Mouse (Mus musculus) liver, adult 2 months (tissue): Measurements from ENCODE around the gene Dxo. TPM values are rescaled to one million over a fixed set of nuclear protein-coding genes. Genes with fewer than 3 reads are reported as not detected.
A peak's percentile ranks its signal among the peaks of the same experiment; 100 is the strongest.
"Not testable (repeated sequence)": the region's sequence is repeated elsewhere in the genome, so short reads cannot be mapped to it uniquely, and the experiment has no call there.

Experiments used
- DNase-seq: peaks from one replicate; pipeline ENCODE4 v3.0.0-alpha.2; 2011; ENCODE audit warnings: low read depth, low spot score; ENCODE audit errors: extremely low read depth
- H3K27ac ChIP-seq: fragments of 200-500 bp; replicated peaks from 2 replicates; pipeline ENCODE4 v1.5.1; 2012; ENCODE audit warnings: low read depth, mild to moderate bottlenecking, control low read depth, inconsistent platforms, low read length; ENCODE audit not compliant: insufficient read depth
- H3K27me3 ChIP-seq: fragments of 200-500 bp; 2 replicates; pipeline ENCODE4 v1.6.1; 2012; ENCODE audit warnings: mild to moderate bottlenecking, moderate library complexity, low read length, inconsistent platforms; ENCODE audit not compliant: control insufficient read depth, insufficient read depth
- H3K36me3 ChIP-seq: fragments of 200-500 bp; 2 replicates; pipeline ENCODE4 v1.6.1; 2012; ENCODE audit warnings: low read length, inconsistent platforms; ENCODE audit not compliant: control insufficient read depth, insufficient read depth
- H3K4me1 ChIP-seq: fragments of 200-500 bp; 2 replicates; pipeline ENCODE4 v1.6.1; 2011; ENCODE audit warnings: low read length; ENCODE audit not compliant: control insufficient read depth, insufficient read depth
- H3K4me3 ChIP-seq: fragments of 200-500 bp; 2 replicates; pipeline ENCODE4 v1.5.1; 2011; ENCODE audit warnings: low read depth, mild to moderate bottlenecking, control low read depth, low read length, moderate library complexity; ENCODE audit not compliant: insufficient read depth
- H3K79me2 ChIP-seq: fragments of 200-500 bp; 2 replicates; pipeline ENCODE4 v1.6.1; 2012; ENCODE audit warnings: inconsistent platforms, mild to moderate bottlenecking, low read length, moderate library complexity; ENCODE audit not compliant: control insufficient read depth, insufficient read depth
- H3K9ac ChIP-seq: fragments of 200-500 bp; 2 replicates; pipeline ENCODE4 v1.6.1; 2012; ENCODE audit warnings: low read depth, mild to moderate bottlenecking, control low read depth, inconsistent platforms, low read length
- CTCF ChIP-seq: fragments of 200-500 bp; IDR thresholded peaks from 2 replicates; pipeline ENCODE4 v1.5.1; 2011; ENCODE audit warnings: low read depth, low read length, control low read depth
- POLR2A ChIP-seq: fragments of 200-500 bp; IDR thresholded peaks from 2 replicates; pipeline ENCODE4 v1.6.1; 2011; ENCODE audit warnings: low read length, control low read depth; ENCODE audit not compliant: insufficient read depth; ENCODE audit errors: extremely low read depth
- WGBS: fragments of 180-500 bp; shearing (Covaris S2); methylation state at CpG from one replicate; pipeline ENCODE4 v1.1.7; 2018; 5-methylcytosine and 5-hydroxymethylcytosine counted together
- polyA plus RNA-seq: library from polyadenylated mRNA; depleted of rRNA; stranded (reverse); fragments of >200 nt; gene quantifications from 2 replicates; pipeline ENCODE4 v1.2.3, GENCODE M21; 2012
- total RNA-seq: library from RNA; depleted of rRNA; stranded (reverse); fragments of >200 nt; gene quantifications from 2 replicates; pipeline ENCODE4 v1.2.3, GENCODE M21; 2014

Gene Dxo
- total and polyA plus RNA-seq, 2 experiments: 9.7 to 36.6 TPM

DNA sequence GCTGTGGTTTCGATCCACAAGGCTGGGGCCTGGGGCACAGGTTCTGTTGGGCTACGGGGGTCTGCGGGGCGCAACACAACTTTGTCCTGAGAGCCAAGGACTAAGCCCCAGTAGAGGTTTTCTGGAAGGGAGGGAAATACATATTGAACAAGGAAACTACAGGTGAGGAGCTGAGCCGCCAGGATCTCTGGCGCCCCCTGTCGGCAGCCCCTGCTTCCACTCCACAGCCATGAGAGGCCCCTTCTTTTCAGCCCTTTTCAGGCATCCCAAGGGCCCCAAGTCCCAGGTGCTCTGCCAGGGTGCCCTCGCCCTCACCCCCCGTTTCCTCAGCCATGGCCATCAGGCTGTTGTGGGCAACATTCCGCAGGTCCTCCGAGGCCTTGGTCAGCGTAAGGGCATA is 23.1 kb upstream of the Dxo start:
- H3K4me1 ChIP-seq: peaks cover 15% of the 10 kb centered on the region

DNA sequence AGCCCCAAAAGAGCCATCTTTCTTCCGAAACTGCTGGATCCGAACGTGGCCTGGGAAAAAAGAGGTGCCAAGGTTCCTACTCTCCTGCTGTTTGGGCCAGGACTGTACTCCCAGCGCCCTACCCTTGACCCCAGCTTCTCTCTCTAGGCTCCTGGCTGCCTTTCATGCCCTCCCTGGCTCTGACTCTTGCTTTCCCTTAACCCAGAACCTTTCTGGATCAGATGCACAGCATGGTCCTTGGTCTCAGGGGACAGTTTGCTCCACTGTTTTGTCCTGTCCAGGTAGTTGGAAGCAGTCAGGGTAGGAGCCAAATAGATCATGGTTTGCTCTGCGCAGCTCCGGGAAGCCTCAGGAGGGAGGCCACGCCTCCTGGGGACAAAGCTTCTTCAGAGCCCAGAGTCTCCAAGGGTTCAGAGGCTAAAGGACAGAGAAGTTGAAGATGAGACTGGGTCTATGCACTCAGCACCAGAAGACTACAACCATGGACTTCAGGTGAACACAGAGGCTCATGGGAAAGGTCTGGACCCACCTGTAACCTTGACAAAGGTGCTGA is 21.9 kb upstream of the Dxo start:
- Histone ChIP-seq H3K36me3 (no peaks in the 10 kb centered on the region), H3K4me1 (peaks cover 12% of the 10 kb centered on the region), H3K27ac (peak overlapping the region; percentile 32), H3K79me2 (no peaks in the 10 kb centered on the region), H3K9ac (no peak overlapping the region), H3K27me3 (no peaks in the 10 kb centered on the region), H3K4me3 (no peak overlapping the region)
- TF ChIP-seq POLR2A (no peak), CTCF (no peak)
- 24% methylated on average over 7 of the region's 7 CpGs for WGBS
- DNase-seq: peak; percentile 95

More for the DNA sequence above, 23.1 kb upstream of the Dxo start:
- not testable (repeated sequence) for H3K36me3 ChIP-seq, H3K4me3 ChIP-seq, H3K27ac ChIP-seq, DNase-seq, H3K27me3 ChIP-seq, H3K79me2 ChIP-seq, H3K9ac ChIP-seq
- peak; percentile 83 for TF ChIP-seq CTCF
- WGBS: 68% methylated on average over 12 of the region's 12 CpGs

GRCm38 (mm10) chr17:34830776-34831175 is 6.0 kb upstream of the Dxo start:
- H3K79me2 ChIP-seq, H3K4me3 ChIP-seq, H3K27me3 ChIP-seq, H3K9ac ChIP-seq, H3K4me1 ChIP-seq: not testable (repeated sequence)
- 50% methylated on average over 1 of the region's 1 CpGs for WGBS
- DNase-seq: peak; percentile 55
- Histone ChIP-seq H3K36me3 (peaks cover 42% of the 10 kb centered on the region), H3K27ac (0 out of 2 replicates have a peak overlapping the region, but pooled peaks have one; percentile 51)

- 3% methylated on average over 48 of the region's 48 CpGs for WGBS
- Histone ChIP-seq H3K27ac (peak overlapping the region; percentile 58), H3K79me2 (peaks cover 5% of the 10 kb centered on the region), H3K9ac (peak overlapping the region; percentile 67), H3K4me1 (peaks cover 12% of the 10 kb centered on the region), H3K4me3 (peak overlapping the region; percentile 71), H3K27me3 (no peaks in the 10 kb centered on the region), H3K36me3 (peaks cover 7% of the 10 kb centered on the region; the same call in 1 of the 2 replicates)
- TF ChIP-seq POLR2A (no peak), CTCF (no peak)
- no peak for DNase-seq
These were observed 514 bp upstream of the Dxo start for GRCm38 (mm10) chr17:34836155-34836855.

- no peak for TF ChIP-seq POLR2A
- H3K4me3 ChIP-seq: peak overlapping the region; percentile 71
- no peaks in the 10 kb centered on the region for H3K27me3 ChIP-seq
- H3K9ac ChIP-seq: peak overlapping the region; percentile 68
- WGBS: 31% methylated on average over 43 of the region's 43 CpGs
- H3K36me3 ChIP-seq: peaks cover 2% of the 10 kb centered on the region; the same call in 1 of the 2 replicates
- H3K27ac ChIP-seq: peak overlapping the region; percentile 45
- peaks cover 12% of the 10 kb centered on the region for H3K4me1 ChIP-seq
- DNase-seq: no peak
- H3K79me2 ChIP-seq: peaks cover 5% of the 10 kb centered on the region
These were observed 875 bp downstream of the Dxo start for GRCm38 (mm10) chr17:34837464-34838324.

GRCm38 (mm10) chr17:34838785-34839184 is 2.0 kb downstream of the Dxo start:
- H3K4me1 ChIP-seq: peaks cover 12% of the 10 kb centered on the region
- H3K27me3 ChIP-seq: no peaks in the 10 kb centered on the region
- peaks cover 10% of the 10 kb centered on the region for H3K36me3 ChIP-seq
- H3K27ac ChIP-seq: no peak overlapping the region
- no peak overlapping the region for H3K9ac ChIP-seq
- DNase-seq: no peak
- H3K79me2 ChIP-seq: peaks cover 5% of the 10 kb centered on the region
- TF ChIP-seq POLR2A (no peak), CTCF (no peak)
- no peak overlapping the region for H3K4me3 ChIP-seq
- WGBS: 90% methylated on average over 7 of the region's 7 CpGs
